Mouse (Mus musculus): ENCODE data around the gene Olfr640.

Olfr640 gene

GRCm38 (mm10) chr7:104025473-104025872 lies at the start of gene Olfr640:
Olfr640 (minus strand) TSS chr7:104025573.
- no peak for DNase-seq

GRCm38 (mm10) chr7:104071769-104072168 lies 46.4 kb upstream of the Olfr640 start, which contains the start of gene Olfr644:
Olfr644 (minus strand) TSS chr7:104071869.
- DNase-seq: no peak

- no peak for DNase-seq
These were observed 36.0 kb upstream of the Olfr640 start, which contains the start of gene 4930516K23Rik for GRCm38 (mm10) chr7:104061345-104061744. 4930516K23Rik (minus strand) TSS chr7:104061445.

- DNase-seq: no peak
These were observed 33.8 kb upstream of the Olfr640 start for GRCm38 (mm10) chr7:104059215-104059614.

GRCm38 (mm10) chr7:104052566-104052965 lies 27.2 kb upstream of the Olfr640 start, which contains the start of gene Olfr642:
Olfr642 (minus strand) TSS chr7:104052666.
- DNase-seq: no peak

GRCm38 (mm10) chr7:104050745-104051144 lies 25.4 kb upstream of the Olfr640 start:
- DNase-seq: no peak

- no peak for DNase-seq
These were observed 9.8 kb upstream of the Olfr640 start, which contains the start of gene Olfr641 for GRCm38 (mm10) chr7:104035145-104035544. Olfr641 (plus strand) TSS chr7:104035445.

GRCm38 (mm10) chr7:104026978-104027377 lies 1.6 kb upstream of the Olfr640 start:
- DNase-seq: no peak

GRCm38 (mm10) chr7:104021651-104022050 lies 3.7 kb downstream of the Olfr640 start:
- DNase-seq: no peak

GRCm38 (mm10) chr7:104018953-104019352 lies 6.4 kb downstream of the Olfr640 start:
- DNase-seq: no peak

GRCm38 (mm10) chr7:104017203-104017602 lies 8.2 kb downstream of the Olfr640 start, which contains the start of gene Olfr639:
Olfr639 (minus strand) TSS chr7:104017303.
- DNase-seq: no peak

GRCm38 (mm10) chr7:103999124-103999523 lies 26.2 kb downstream of the Olfr640 start:
- no peak for DNase-seq

- DNase-seq: no peak
These were observed 26.9 kb downstream of the Olfr640 start, which contains the start of gene Olfr638 for GRCm38 (mm10) chr7:103998446-103998845. Olfr638 (plus strand) TSS chr7:103998746.

- no peak for DNase-seq
These were observed 53.6 kb downstream of the Olfr640 start for GRCm38 (mm10) chr7:103971782-103972181.

- DNase-seq: no peak
These were observed 54.5 kb downstream of the Olfr640 start, which contains the start of gene Olfr635 for GRCm38 (mm10) chr7:103970852-103971251. Olfr635 (plus strand) TSS chr7:103971152.

All from embryo, embryonic 11 days (tissue).